Mouse (Mus musculus): ENCODE data around the gene Skap1.

Skap1 gene

DNA sequence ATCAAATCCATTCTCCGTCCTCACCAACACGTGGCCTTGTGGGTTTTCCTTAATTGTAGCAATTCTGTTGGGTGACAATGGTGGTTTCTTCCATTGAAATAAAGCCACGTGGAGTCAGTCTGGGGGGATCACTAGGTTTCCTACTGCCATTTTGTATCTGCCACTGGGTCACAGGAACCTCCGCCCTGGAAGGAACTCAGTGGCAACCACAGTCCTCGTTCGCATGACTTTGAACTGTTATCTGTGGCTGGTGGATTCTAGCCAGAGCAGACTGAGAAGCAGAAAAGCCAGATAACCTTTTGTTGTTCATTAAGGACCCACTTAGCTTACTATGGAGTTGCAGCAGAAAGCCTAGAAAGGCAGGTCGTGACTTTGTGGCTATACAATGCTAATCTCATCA is 204.0 kb downstream of the Skap1 start:
- no peak for TF ChIP-seq GATA4 (IDR thresholded peaks at IDR 0.05; ENCODE audit: insufficient replicate concordance, low read length)

DNA sequence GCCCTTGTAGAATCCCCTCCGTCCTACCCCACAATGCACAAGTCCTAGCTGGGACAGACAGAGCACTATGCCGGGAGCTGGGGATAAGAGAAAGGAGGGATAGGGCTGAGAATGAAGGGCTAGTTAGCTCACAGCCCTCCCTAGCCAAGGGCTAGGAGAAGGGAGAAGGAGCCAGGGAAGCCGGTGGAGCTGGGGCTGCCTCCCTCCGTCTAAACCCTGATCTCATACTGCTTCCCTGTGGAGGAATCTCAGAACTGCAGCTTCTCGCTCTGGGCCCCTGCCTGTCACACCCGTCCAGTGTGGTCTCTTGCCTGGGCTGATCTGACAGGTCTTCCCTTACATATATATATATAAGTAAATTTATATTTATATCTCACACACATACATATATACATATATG is 209.4 kb downstream of the Skap1 start:
- TF ChIP-seq GATA4 (IDR thresholded peaks at IDR 0.05; ENCODE audit: insufficient replicate concordance, low read length) = no peak

DNA sequence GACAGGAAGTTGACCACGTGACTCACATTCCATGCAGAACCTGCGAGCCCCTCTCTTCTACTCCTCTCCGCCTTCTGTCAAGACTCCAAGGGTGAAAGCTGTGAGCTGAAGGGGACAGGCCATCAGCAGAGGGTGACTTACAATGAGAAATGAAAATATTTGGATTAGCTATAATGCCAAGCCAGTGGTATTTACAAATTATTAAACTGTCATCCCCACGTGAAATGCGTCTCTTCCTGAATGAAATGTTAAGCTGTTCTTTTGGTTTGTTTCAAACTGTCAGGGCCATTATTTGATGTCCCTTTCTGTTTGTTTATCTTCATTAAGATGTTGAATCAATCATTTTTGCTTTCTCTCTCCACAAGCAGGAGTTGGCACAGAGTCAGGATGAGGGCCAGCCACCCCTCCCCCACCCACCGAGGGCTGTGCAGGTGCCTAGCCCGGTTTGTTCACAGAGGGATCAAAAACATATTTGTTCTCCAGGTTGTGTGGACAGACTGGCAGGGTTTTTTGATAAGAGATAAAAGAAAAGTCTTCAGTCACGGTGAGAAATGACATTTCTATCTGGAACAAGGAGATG is 210.5 kb downstream of the Skap1 start:
- no peak for TF ChIP-seq GATA4 (IDR thresholded peaks at IDR 0.05; ENCODE audit: insufficient replicate concordance, low read length)

DNA sequence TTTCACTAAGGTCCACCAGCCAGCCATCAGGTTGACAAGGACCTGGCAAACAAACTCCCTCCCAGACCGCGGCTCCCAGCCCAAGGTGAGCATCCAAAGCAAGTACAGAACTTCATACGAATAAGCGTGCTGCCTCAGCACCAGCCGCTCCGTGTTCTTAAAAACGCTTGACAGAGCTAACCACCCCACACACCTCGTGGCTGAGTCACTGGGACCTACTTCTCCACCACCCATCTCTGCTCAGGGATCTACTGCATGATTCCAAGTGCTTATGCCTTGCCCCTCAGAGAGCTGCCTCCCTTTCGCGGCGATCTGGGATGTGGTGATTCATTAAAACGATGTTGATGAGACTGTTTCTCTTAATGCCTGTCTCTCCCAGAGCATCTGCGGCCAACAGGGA is 213.6 kb downstream of the Skap1 start:
- TF ChIP-seq GATA4 (IDR thresholded peaks at IDR 0.05; ENCODE audit: insufficient replicate concordance, low read length) = no peak

DNA sequence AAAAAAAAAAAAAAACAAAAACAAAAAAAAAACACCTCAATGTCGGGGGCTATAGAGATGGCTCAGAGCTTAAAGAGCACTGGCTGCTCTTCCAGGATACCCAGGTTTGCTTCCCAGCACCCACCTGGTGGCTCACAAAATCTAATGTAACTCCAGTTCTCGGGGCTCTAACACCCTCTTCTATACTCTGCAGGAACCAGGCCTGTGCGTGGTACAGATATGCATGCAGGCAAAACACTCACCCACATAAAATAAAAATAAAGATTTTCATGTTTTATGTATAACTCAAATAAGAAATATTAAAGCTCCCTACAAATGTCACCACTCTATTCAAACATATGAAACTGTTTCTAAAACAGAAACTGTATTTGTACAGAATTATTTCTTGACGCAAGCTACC is 214.6 kb downstream of the Skap1 start:
- no peak for TF ChIP-seq GATA4 (IDR thresholded peaks at IDR 0.05; ENCODE audit: insufficient replicate concordance, low read length)

DNA sequence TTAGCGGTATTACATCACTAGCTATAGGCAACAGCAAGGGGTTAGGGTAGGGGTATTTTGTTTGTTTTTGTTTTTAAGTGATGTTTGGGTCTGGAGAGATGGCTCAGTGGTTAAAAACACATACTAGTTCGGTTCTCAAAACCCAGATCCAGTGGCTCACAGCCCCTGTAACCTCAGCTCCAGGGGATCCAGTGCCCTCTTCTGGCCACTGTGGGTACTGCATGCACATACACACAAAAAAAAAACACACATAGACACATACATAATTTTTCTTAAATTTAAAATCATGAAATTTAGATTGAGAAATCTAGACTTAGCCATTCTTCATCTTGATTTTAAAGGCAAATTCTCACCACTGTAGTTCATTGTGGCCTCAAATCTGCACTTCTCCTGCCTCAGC is 221.0 kb downstream of the Skap1 start:
- TF ChIP-seq GATA4 (IDR thresholded peaks at IDR 0.05; ENCODE audit: insufficient replicate concordance, low read length) = no peak

DNA sequence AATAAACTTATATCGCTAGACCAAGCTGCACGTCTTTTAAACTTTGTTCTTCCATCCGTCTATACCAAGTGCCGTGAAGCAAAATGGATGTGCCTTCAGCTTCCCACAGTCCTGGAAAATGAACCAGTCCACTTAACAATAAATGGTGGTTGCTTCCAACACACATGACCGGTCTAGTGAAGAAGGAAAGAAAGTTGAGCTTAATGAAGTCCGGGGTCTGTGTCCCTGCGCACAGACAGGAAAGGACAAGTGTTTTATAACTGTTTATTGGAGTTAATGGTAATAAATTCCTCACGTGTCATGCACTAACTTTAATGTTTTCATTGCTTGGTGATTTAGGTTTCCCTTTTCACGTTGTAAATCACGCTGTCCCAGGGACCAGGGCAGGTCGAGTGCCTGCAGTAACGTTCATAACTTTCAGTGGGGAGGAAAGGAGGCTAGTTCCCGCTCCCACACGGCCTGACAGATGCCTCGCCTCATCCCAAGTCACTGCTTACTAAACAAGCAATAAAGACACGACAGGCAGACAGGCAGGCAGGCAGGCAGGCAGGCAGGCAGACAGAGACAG is 222.4 kb downstream of the Skap1 start:
- TF ChIP-seq GATA4 (IDR thresholded peaks at IDR 0.05; ENCODE audit: insufficient replicate concordance, low read length) = no peak

DNA sequence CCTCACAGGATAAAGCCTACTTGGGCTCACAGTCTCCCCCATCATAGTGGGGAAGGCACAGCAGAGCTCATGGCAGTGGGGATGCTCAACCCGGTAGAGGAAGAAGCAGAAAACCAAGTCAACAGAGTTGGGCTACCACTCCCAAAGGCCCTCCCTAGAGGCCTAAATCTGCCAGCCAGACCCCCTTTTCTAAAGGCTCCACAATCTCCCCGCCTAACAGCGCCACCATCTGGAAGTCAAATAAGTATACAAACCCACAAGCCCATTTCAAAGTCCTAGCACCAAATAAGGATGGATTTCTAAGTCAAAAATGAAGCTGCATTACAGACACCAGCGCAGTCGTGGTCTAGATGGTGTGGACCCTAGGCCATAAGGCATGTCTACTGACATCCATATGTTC is 227.9 kb downstream of the Skap1 start:
- TF ChIP-seq GATA4 (IDR thresholded peaks at IDR 0.05; ENCODE audit: insufficient replicate concordance, low read length) = no peak

DNA sequence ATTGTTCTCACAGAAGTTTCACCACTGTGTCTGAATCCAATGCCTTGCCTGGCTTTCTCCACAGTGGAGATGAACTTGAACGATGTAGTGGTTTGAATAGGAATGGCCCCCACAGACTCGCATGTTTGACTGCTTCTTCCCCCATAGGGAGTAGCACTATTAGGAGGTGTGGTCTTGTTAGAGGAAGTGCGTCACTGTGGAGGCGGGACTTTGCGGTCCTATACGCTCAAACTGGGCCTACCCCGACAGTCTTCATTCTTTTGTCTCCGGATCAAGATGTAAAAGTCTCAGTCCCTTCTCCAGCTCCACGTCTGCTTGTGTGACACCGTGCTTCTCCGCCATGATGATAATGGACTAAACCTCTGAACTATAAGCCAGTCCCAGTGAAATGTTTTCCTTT is 229.0 kb downstream of the Skap1 start:
- TF ChIP-seq GATA4 (IDR thresholded peaks at IDR 0.05; ENCODE audit: insufficient replicate concordance, low read length) = no peak

DNA sequence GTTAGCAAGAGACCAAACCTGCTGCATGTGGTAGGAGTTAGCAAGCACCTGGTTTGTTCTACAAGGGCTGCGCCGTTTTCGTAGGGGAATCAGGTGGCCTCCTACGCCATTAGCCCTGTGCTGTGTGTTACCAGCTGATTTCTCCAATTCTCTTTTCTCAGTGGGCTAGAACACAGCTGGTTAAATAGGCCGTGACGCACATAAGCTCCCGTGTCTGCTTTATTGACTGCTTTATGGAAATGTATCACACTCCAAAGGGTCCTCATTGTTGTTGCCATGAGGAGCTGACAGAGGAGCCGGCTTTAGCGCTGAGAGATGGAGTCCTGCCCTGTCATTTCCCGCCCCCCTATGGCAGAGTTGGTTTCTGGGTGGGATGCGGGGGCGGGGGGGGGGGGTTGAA is 230.4 kb downstream of the Skap1 start:
- TF ChIP-seq GATA4 (IDR thresholded peaks at IDR 0.05; ENCODE audit: insufficient replicate concordance, low read length) = no peak

DNA sequence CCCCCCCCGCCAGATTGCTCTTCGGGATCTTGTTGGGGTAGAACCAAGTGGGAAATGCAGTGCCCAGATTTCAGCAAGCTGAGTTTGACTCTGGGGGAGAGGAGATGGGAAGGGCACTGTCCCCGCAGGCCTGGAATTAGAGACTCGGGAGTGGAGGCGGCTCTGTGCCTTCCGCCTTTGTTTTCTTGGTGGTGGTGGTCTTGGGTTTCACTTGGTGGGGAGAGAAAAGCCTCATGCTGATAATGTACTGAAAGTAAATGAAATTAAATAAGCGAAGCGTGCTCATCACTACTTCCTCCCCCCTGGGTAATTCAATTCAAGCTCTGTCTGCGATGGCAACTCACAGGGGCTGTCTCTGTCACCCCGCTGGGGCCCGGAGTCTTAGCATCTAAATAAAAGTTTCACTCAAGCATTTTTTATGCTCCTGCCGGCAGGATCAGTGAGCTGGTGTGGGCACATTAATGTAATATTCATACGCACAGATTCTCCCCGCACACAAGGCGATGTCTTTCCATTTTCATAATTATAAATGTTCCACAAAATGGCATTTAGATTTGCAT is 231.9 kb downstream of the Skap1 start:
- no peak for TF ChIP-seq GATA4 (IDR thresholded peaks at IDR 0.05; ENCODE audit: insufficient replicate concordance, low read length)

DNA sequence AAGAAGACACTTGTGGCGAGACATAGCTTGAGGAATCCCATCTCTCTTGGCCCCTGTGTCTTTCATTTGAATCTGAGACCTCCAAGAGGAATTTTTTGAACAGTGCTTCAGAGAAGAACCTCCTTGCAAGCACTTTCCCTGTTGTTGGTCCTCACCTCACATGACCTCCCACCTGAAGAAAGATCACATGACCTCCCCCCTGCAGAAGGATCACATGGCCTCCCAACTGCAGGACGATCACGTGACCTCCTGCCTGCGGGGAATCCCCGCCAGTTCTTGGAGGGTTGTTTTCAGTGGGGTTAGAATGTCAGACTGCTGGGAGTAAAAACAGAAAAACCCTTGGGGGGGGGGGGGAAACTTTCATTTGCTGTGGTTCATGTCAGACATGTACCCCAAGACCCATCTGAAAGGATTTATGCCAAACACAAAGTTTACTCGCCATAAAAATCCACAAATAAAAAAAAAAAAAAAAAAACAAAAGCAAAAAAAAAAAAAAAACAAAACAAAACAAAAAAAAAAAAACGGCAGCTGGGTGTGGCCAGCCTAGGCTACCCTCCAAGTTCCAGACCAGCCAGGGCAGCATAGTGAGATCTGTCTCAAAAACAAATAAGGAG is 232.6 kb downstream of the Skap1 start:
- TF ChIP-seq GATA4 (IDR thresholded peaks at IDR 0.05; ENCODE audit: insufficient replicate concordance, low read length) = no peak

DNA sequence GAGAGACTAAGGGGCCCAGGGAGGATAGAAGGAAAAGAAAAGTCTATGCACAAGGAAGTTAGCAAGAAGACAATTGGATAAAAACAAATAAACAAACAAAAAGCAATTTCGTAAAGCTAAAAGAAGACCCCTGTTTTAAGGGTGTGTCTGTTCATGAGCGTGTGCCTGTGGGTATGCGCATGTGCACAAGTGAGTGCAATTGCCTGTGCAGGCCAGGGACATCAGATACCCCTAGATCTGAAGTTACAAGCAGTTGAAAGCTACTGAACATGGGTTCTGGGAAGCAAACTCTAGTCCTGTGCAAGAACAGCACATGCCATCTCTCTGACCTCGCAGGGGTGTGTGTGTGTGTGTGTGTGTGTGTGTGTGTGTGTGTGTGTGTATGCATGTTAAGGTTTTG is 233.1 kb downstream of the Skap1 start:
- TF ChIP-seq GATA4 (IDR thresholded peaks at IDR 0.05; ENCODE audit: insufficient replicate concordance, low read length) = no peak

DNA sequence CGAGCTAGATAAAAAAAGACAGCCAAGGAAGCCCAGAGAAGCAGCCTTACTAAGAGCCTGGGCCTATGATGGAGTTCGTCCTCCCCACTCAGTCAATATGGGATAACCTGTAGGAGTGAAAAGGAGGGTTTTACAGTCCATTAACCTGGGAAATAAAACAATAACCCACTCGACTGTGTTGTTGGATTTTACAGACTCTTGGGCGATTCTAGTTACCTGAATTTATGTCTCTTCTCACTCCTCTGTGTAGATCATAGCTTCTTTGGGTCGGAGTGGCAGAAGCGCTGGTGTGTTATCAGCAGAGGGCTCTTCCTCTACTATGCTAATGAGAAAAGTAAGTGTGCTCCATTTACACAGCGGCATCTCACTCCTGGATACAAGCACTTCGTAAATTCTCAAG is 239.4 kb downstream of the Skap1 start:
- TF ChIP-seq GATA4 (IDR thresholded peaks at IDR 0.05; ENCODE audit: insufficient replicate concordance, low read length) = no peak

DNA sequence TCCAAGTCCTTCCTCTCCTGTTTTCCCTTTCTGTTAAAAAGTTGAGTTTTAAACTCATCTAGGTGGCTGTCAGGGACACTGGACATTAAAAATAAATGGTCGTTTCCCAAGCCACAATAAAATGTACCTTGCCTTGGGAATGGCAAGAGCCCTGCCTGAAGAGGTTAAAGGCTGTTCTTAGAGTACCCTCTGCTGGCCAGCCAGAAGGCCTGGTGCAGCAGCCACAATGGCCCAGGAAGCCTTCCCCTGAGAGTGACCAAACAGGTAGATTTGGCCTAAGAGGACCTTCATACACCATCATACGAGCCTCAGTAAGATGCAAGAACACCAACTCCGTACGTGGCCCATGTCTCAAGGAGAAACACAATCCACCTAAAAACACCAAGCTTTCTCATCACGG is 246.9 kb downstream of the Skap1 start:
- TF ChIP-seq GATA4 (IDR thresholded peaks at IDR 0.05; ENCODE audit: insufficient replicate concordance, low read length) = no peak

DNA sequence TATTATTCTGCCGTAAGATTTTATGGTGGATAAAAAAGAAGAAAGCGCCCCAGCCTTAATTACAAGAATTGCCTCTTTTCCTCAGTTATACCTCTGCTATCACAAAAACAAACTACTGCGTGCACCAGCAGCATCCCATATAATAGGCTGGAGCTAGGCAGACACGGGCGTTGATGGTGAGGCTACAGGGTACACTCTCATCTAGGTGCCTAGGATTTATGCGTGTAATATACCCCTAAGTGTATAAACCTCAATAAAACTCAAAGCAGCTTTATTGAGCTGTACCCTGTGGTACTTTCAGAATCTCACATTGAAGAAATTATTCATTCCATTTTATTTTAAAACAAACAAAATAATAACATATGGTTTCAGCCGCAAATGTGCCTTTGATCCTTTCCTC is 247.3 kb downstream of the Skap1 start:
- TF ChIP-seq GATA4 (IDR thresholded peaks at IDR 0.05; ENCODE audit: insufficient replicate concordance, low read length) = no peak

Measured in liver, adult (tissue).